Mouse (Mus musculus): ENCODE results near the gene 9630041A04Rik.

9630041A04Rik gene

DNA sequence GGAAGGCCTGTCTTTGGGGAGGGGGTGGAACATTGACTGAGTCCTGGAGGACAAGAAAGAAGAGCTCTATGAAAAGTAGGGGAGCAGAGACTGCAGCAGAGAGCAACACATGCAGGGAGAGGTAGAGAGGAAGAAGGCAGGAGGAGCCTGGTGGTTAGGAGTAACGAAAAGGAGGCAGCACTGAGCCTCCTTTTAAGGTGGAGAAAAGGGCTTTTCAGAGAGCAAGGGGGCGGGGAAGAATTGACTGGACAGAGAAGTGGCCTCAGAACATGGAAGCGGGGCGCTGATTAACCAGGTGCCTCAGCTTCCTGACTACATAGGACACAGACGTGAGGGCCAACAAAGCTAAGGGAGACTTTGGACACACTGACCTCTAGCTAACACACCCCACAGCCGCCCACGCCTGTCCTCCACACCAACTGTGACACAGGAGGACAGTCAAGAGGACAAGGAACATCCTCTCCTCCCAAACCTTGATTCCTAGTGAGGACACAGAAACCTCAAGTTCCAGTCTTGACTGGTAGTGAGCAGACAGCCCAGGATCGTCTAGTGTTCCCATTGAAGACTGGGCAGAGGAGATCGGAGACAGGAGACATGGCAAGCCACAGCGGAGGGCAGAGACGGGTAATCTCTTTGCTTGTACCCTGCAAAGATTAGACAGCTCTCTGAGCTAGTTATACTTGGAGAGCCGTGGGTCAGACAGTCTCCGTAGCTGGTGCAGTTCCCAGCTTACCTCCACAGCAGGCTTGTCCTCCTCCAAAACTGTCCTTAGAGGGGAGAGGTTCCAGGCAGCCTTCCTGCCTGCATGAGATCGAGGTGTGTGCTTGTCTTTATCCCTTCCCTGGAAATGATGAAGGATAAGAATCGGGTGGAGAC is at the start of gene 9630041A04Rik:
9630041A04Rik (plus strand) TSS at position 246 of the 876 bp plus-strand sequence.
- DNase-seq (ENCODE audit: low read depth), result no peak

DNA sequence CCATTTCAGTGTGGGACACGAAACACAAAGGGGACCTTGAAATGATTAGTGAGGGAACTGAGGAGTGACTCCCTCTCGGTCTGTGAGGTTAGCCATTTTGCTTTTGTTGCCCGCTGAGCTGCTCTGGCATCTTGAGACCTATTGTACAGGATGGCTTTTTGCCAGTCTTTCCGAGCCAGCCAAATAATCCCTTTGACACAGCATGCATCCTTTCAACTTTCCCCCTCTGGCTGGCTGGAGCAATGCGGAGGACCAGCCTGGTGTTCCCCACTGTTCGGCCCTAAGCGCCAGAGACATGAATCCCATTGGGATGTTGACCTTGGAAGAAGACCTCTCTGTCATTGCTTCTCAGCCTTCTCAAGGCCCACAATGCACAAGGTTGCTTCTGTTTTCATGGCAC is 37.7 kb upstream of the 9630041A04Rik start:
- no peak for DNase-seq (ENCODE audit: low read depth)

DNA sequence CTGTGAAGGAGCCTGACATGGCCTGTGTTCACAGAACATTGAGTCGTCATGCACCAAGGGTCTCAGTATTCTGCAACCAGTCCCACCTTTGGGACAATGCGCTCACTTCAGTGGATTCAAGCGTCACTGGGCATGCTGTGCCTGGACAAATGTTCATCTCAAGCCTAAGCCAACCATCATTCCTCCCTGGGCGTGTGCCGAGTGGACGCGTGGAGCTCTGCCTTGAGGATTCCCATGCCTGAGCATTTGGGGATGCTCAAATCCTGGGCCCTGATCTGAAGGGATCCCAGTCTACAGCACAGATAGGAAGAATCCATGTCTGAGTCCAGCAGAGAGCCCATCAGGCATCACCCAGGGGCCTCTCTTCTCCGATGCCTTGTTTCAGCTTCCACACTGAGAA is 36.0 kb upstream of the 9630041A04Rik start:
- DNase-seq (ENCODE audit: low read depth), result no peak

DNA sequence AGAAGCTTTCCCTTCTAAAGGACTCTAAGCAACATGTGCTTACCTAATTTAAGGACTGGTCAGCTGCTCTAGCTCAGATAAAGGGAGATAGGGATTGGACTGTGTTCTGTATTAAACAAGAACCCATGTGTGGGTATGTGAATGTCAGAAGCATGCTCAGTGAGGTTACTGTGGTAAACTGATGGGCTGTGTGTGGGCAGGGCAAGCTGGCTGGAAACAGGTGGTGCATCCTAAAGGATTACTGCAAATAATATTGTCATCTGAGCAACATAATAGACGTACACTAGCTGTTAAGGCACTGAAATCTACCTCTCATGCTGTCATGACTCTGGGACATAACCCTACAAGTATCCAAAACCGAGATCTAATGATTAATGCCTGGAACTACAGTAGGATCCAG is 28.0 kb upstream of the 9630041A04Rik start:
- DNase-seq (ENCODE audit: low read depth), result no peak

- no peak for DNase-seq (ENCODE audit: low read depth)
These were observed 20.5 kb upstream of the 9630041A04Rik start for GRCm38 (mm10) chr9:101841101-101841500.

DNA sequence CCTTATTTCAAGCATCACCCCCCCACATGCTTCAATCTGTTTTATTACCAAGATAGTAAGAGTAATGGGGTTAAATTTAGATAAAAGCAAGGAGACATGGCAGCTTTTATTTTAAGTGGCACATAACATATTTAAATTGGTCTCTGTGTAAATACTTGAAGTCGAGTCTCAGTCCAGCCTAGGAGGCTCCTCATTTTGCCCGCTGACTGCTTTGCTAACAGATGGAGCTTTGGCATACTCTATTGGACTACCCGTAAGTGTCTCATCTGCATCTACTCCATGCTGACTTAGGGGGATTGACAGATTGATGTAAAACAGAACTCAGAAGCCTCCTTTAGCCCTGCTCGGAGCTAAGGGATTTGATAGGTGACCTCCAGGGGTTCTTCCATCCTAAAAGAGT is 17.7 kb upstream of the 9630041A04Rik start:
- no peak for DNase-seq (ENCODE audit: low read depth)

- DNase-seq (ENCODE audit: low read depth), result no peak
These were observed 15.9 kb upstream of the 9630041A04Rik start for GRCm38 (mm10) chr9:101845691-101846090.

DNA sequence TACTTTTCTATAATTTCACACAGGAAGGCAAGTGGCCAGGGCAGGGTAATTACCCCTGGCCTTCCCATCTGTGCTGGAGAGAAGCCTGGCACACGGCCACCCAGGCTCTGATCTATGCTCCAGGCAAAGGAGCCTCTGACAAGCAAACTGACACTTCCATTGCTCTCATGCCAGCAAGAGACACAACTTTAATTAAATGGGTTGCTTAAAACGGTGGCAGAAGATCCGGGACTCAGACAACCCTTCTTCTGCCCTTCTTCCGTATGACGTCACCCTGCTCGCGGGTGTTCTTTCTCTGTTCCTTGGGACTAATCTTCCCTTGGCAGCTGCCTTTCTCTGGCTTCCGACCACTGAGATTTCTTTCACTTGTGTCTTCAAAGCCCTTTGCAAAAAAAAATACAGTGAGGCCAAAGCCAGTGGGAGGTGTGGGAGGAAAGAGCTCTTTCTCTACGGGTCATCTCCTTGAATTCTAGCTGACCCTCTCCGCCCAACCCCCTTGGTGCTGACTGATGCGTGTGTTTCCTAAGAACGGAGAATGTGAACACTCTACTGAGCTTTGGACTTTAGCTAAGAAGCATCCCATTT is 932 bp downstream of the 9630041A04Rik start:
- DNase-seq (ENCODE audit: low read depth), result no peak

DNA sequence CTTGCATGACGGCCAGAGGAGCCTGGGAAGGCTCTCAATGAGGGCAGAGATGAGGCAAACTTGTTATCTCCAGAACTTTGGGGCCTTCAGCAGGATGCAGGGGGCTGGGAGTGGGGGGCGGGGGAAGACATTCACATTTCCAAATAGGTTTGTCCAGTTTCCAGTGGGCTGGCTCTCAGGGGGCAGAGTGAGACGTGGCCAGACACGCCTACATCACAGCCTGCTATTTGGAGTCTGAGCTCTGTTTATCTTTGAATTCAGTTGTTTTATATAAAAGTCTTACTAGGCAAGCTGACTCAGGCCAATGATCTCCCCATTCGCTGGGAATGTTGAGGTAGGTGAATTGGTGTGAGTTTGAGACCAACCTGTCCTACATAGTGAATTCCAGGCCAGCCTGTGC is 1.5 kb downstream of the 9630041A04Rik start:
- DNase-seq (ENCODE audit: low read depth), result no peak

- DNase-seq (ENCODE audit: low read depth), result no peak
These were observed 7.0 kb downstream of the 9630041A04Rik start for GRCm38 (mm10) chr9:101868593-101868992.

DNA sequence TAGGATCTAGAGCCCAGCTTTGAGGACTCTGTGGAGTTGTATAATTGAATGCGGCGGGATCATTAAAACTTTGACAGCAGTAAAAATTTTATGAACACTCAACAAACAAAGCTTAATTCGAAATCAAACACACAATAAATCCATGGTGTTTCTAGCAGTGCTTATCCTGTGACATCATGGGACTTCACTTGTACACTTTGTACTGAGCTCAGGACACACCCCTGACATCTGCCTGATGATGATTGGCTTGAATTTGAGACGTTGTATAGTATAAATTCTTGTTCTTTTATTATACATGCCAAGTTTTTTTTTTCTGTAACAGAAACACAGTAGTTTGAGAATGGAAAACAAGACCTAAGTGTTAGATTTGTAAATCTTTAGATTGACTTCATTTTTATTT is 8.4 kb downstream of the 9630041A04Rik start:
- no peak for DNase-seq (ENCODE audit: low read depth)

DNA sequence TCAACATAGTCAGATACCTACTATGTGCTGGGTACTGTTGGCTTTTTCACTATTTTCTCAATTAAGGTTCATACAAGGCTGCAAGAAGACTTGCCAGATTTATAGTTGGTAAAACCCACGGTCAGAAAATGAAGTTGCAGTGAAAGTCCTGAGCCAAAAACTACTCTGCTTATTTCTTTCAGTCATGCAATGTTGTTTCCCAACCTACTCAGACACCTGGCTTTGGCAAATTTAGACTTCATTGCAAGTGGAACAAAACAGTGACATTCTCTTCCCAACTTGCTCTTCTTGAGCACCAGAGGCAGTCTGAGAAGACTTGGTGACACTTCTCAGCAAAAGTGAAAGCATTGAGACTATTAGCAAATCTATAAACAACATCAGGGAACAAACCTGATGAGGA is 13.7 kb downstream of the 9630041A04Rik start:
- no peak for DNase-seq (ENCODE audit: low read depth)

DNA sequence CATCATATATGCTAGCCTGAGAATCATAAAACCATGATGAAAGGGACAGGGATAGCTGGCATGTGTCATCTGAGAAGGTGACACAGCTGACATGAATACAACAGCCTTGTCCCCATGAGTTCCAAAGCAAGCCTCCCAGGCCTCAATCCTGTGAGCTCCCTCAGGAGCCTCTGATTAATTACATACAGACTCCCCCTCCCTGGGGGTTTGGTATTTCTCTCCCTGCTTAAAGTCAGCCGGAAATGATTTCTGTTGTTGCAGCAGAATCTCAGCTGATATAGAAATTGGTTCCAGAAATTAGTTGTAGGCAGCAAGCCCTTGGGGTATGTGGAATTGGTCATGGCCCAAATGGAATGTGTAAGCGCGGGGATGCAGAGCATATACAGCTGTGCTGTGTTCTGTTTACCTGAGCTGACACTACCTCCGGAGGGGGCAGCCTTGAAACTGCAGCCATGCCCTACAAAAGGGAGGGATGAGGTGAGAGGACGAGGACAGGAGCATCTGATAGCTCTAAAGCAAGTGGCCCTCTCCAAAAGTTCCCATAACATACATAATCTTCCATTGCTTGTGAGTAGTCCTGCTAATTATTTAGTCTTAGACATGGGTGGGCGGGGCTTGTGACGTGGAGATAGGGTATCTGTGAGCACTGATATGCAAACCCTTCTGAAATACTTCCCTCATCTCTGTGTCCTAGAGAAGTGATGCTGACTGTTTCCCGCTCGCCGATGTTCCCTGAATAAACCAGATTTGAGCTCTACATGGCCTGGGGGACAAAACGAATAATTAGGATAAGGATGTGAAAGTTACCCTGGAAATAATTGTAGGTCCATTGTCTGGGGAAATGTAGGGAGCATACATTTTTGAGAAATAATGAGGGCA is 15.7 kb downstream of the 9630041A04Rik start:
- no peak for DNase-seq (ENCODE audit: low read depth)

GRCm38 (mm10) chr9:101883295-101883694 is 21.7 kb downstream of the 9630041A04Rik start:
- DNase-seq (ENCODE audit: low read depth), result no peak

GRCm38 (mm10) chr9:101897851-101898250 is 36.2 kb downstream of the 9630041A04Rik start:
- no peak for DNase-seq (ENCODE audit: low read depth)

- DNase-seq (ENCODE audit: low read depth), result no peak
These were observed 41.8 kb downstream of the 9630041A04Rik start for GRCm38 (mm10) chr9:101903406-101903805.

DNA sequence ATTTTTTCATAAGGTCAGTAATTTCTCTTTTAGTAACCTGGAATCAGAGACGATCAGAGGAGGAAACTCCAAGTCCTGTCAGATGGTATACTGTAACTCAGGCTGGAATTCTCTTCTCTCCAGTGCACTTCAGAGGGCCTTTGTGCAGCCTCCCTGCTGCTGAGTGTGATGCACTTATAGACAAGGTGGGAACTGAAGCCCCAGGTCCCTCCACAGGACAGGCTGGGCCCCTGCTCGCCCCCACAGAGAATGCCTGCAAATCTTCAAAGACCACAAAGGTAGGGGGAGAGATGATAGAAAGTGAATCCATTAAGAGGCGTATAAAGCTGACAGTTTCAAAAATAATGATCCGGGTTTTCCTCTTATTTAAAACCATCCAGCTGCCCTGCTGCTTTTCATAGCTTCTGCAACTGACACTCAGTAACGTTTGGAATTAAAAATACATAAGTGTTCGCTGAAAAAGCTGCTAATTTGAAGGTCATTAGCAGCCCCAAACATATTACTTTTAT is 46.2 kb downstream of the 9630041A04Rik start:
- DNase-seq (ENCODE audit: low read depth), result no peak

DNA sequence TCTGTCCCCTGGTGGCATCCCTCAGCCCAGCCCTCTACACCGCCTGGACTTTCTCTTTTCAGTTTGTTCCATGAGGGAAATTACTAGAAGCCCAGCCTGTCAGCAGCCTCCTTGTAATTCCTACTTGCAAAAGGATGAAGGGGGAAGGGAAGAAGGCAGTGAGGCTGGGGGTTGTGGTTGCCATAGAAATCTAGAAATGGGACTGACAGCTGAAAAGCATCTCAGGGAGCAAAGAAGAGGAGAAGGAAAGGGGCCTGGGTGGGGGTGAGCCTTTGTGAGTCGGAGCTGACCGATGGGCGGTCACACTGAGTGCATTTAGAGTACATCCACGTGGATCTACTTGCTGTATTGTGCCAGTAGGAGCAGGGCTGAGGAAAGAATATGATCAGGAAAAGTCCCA is 47.2 kb downstream of the 9630041A04Rik start:
- DNase-seq (ENCODE audit: low read depth), result no peak

GRCm38 (mm10) chr9:101909491-101909890 is 47.9 kb downstream of the 9630041A04Rik start:
- DNase-seq (ENCODE audit: low read depth), result no peak

GRCm38 (mm10) chr9:101911176-101911866 is 49.7 kb downstream of the 9630041A04Rik start:
- DNase-seq (ENCODE audit: low read depth), result peak; percentile 3

GRCm38 (mm10) chr9:101915082-101915481 is 53.4 kb downstream of the 9630041A04Rik start:
- DNase-seq (ENCODE audit: low read depth), result no peak

DNA sequence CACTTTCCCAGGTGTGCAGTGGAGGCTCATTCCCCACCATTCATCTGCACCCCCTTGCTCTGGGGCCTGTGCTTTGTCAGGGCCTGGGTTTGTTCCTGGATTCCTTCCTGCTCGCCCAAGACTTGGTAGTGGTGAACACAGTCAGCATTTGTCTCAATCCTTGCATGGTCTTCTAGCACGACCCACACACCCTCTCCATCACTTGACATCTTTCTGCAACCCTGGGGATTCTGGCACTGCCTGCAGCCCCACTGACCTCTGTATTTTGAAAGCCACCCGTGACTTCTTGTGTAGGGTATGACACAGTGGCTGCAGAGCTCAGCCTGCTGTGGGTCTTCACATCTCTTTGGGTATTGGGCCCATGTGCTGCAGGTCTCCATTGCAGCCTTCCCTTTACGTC is 57.1 kb downstream of the 9630041A04Rik start:
- no peak for DNase-seq (ENCODE audit: low read depth)
